Comparison of ENCODE assay signal across 28 mouse cellular contexts in the genomic region with DNA sequence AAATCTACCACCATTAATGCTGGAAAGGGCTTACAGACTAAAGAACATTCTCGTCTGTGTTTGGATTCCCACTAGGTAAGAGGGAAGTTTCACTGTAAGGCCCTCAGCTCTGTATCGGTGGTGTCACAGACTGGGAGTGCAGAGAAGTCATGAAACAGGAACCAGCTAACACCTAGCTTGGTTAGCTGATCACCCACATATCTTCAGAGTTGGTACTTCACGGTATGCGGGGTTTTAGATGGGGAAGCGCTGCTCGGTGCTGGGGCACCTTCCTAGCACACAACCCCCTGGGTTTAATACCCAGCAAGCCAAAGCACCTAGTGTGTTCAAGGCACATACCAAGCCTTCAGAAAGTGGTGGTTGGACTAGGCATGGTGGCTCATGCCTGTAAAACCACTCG. TPM values are rescaled to one million over a fixed set of nuclear protein-coding genes. Genes with fewer than 3 reads are reported as not detected.
A peak's percentile ranks its signal among the peaks of the same experiment; 100 is the strongest.
DNase-seq lines count a peak whose midpoint lies in the region; ATAC-seq and TF ChIP-seq lines count a peak whose summit lies in the region.
"Had no signal": no experiment of that assay in that cellular context is flagged by ENCODE, and none has a peak within 500 bp of the region (broad histone marks: within the 10 kb centered on the region; RNA-seq: fewer than 3 reads in every experiment).

No protein-coding gene starts in this region.

- ATAC-seq in kidney, embryonic 14.5 days (ENCODE audit: low FRiP score, low TSS enrichment): no peak
- ATAC-seq in liver, embryonic 12.5 days: no peak
- ATAC-seq in megakaryocyte, adult 5-6 weeks (ENCODE audit: poor library complexity, severe bottlenecking): peak; percentile 38; the same call in 1 of the 2 replicates
- no peak for ATAC-seq in neural tube, embryonic 15.5 days (ENCODE audit: low FRiP score)
- ATAC-seq: forebrain, embryonic 15.5 days; hindbrain, postnatal 0 days had no signal

- TF ChIP-seq CTCF in kidney, adult 2 months (conservative IDR thresholded peaks at IDR 0.05; ENCODE audit: insufficient read depth, insufficient read length, low read depth, low read length): no peak
- TF ChIP-seq CTCF in bone marrow, adult 2 months (IDR thresholded peaks at IDR 0.05; ENCODE audit: control insufficient read depth, insufficient read depth, low read length): no peak

- H3K4me1 ChIP-seq in kidney, adult 2 months (ENCODE audit: control insufficient read depth, insufficient read depth, low read length): peaks cover 32% of the 10 kb centered on the region; the same call in 1 of the 2 replicates
- peaks cover 7% of the 10 kb centered on the region for H3K4me1 ChIP-seq in kidney, embryonic 14.5 days (ENCODE audit: control insufficient read depth, insufficient read depth, low read length)
- no peaks in the 10 kb centered on the region; the same call in 1 of the 2 replicates for H3K4me1 ChIP-seq in bone marrow, adult 2 months (ENCODE audit: control insufficient read depth, insufficient read depth, low read length)
- peaks cover 51% of the 10 kb centered on the region for H3K4me1 ChIP-seq in liver, embryonic 12.5 days
- H3K4me1 ChIP-seq in neural tube, embryonic 15.5 days: peaks cover 21% of the 10 kb centered on the region

- no peak overlapping the region for H3K9ac ChIP-seq in kidney, embryonic 14.5 days (ENCODE audit: low read depth, low read length)
- no peak overlapping the region for H3K9ac ChIP-seq in liver, embryonic 12.5 days
- H3K9ac ChIP-seq in neural tube, embryonic 15.5 days (replicated peaks): no peak overlapping the region
- H3K9ac ChIP-seq: embryonic facial prominence, embryonic 15.5 days; forebrain, embryonic 15.5 days; heart, embryonic 13.5 days; limb, embryonic 13.5 days; lung, embryonic 15.5 days; neural tube, embryonic 12.5 days had no signal

- H3K27me3 ChIP-seq in kidney, adult 2 months (replicated peaks; ENCODE audit: control insufficient read depth, insufficient read depth, low read length): no peaks in the 10 kb centered on the region
- H3K27me3 ChIP-seq in kidney, embryonic 14.5 days (ENCODE audit: control insufficient read depth, insufficient read depth, low read length): no peaks in the 10 kb centered on the region
- no peaks in the 10 kb centered on the region for H3K27me3 ChIP-seq in liver, embryonic 12.5 days (replicated peaks)
- H3K27me3 ChIP-seq in neural tube, embryonic 15.5 days (replicated peaks): no peaks in the 10 kb centered on the region
- H3K27me3 ChIP-seq: embryonic facial prominence, embryonic 15.5 days; forebrain, embryonic 15.5 days; heart, embryonic 13.5 days; limb, embryonic 13.5 days; lung, embryonic 15.5 days; neural tube, embryonic 12.5 days had no signal

- TF ChIP-seq POLR2A in kidney, adult 2 months (IDR thresholded peaks at IDR 0.05; ENCODE audit: low read depth, low read length): no peak
- TF ChIP-seq POLR2A in bone marrow, adult 2 months (IDR thresholded peaks at IDR 0.05; ENCODE audit: borderline replicate concordance, control insufficient read depth, low read depth, low read length): no peak

- H3K27ac ChIP-seq in kidney, adult 2 months (ENCODE audit: insufficient read depth, low read depth, low read length): peak overlapping the region; percentile 71
- H3K27ac ChIP-seq in kidney, embryonic 14.5 days (ENCODE audit: low read depth, low read length): no peak overlapping the region
- peak overlapping the region; percentile 33; the same call in 1 of the 2 replicates for H3K27ac ChIP-seq in bone marrow, adult 2 months (ENCODE audit: control insufficient read depth, insufficient read depth, low read depth, low read length, poor library complexity)
- peak overlapping the region; percentile 58 for H3K27ac ChIP-seq in liver, embryonic 12.5 days
- H3K27ac ChIP-seq in neural tube, embryonic 15.5 days (replicated peaks): no peak overlapping the region
- H3K27ac ChIP-seq: embryonic facial prominence, embryonic 15.5 days; forebrain, embryonic 15.5 days; heart, embryonic 13.5 days; hindbrain, postnatal 0 days; limb, embryonic 13.5 days; lung, embryonic 15.5 days; neural tube, embryonic 12.5 days; stomach, postnatal 0 days had no signal

- no peak overlapping the region for H3K4me2 ChIP-seq in kidney, embryonic 14.5 days (replicated peaks; ENCODE audit: low read depth, low read length)
- H3K4me2 ChIP-seq in liver, embryonic 12.5 days: no peak overlapping the region
- no peak overlapping the region for H3K4me2 ChIP-seq in neural tube, embryonic 15.5 days
- H3K4me2 ChIP-seq: embryonic facial prominence, embryonic 15.5 days; forebrain, embryonic 15.5 days; heart, embryonic 13.5 days; limb, embryonic 13.5 days; lung, embryonic 15.5 days; neural tube, embryonic 12.5 days had no signal

- H3K9me3 ChIP-seq in kidney, embryonic 14.5 days (ENCODE audit: control insufficient read depth, low read length): no peaks in the 10 kb centered on the region
- H3K9me3 ChIP-seq in liver, embryonic 12.5 days (replicated peaks): 0 out of 2 replicates have a peak, but pooled peaks cover 4% of the 10 kb centered on the region
- H3K9me3 ChIP-seq in neural tube, embryonic 15.5 days (replicated peaks): no peaks in the 10 kb centered on the region
- H3K9me3 ChIP-seq: embryonic facial prominence, embryonic 15.5 days; forebrain, embryonic 15.5 days; heart, embryonic 13.5 days; limb, embryonic 13.5 days; lung, embryonic 15.5 days; neural tube, embryonic 12.5 days had no signal

- peaks cover 14% of the 10 kb centered on the region for H3K36me3 ChIP-seq in kidney, adult 2 months (ENCODE audit: control insufficient read depth, insufficient read depth, low read length)
- peaks cover 29% of the 10 kb centered on the region; the same call in 1 of the 2 replicates for H3K36me3 ChIP-seq in kidney, embryonic 14.5 days (ENCODE audit: control insufficient read depth, insufficient read depth, low read length)
- H3K36me3 ChIP-seq in liver, embryonic 12.5 days: peaks cover 56% of the 10 kb centered on the region
- H3K36me3 ChIP-seq in neural tube, embryonic 15.5 days: peaks cover 30% of the 10 kb centered on the region

- H3K4me3 ChIP-seq in kidney, adult 2 months (ENCODE audit: insufficient read depth, low read depth, low read length): no peak overlapping the region
- no peak overlapping the region for H3K4me3 ChIP-seq in kidney, embryonic 14.5 days (ENCODE audit: low read length)
- H3K4me3 ChIP-seq in bone marrow, adult 2 months (replicated peaks; ENCODE audit: control insufficient read depth, low read depth, low read length): no peak overlapping the region
- no peak overlapping the region for H3K4me3 ChIP-seq in liver, embryonic 12.5 days
- H3K4me3 ChIP-seq in neural tube, embryonic 15.5 days (replicated peaks): no peak overlapping the region
- H3K4me3 ChIP-seq: embryonic facial prominence, embryonic 15.5 days; forebrain, embryonic 15.5 days; heart, embryonic 13.5 days; limb, embryonic 13.5 days; lung, embryonic 15.5 days; neural tube, embryonic 12.5 days had no signal

- no peak for DNase-seq in kidney, adult 2 months
- no peak for DNase-seq in cerebellum, adult 11 months
- DNase-seq: adrenal gland, adult 2 months; cerebellum, adult 2 months; cerebellum, postnatal 36 days; gastrocnemius, postnatal 14 days; heart, adult 18-20 months; heart, postnatal 14 days; lung, postnatal 36 days; midbrain, embryonic 14.5 days; retina, postnatal 1 day; right cerebral cortex, postnatal 4 days; thymus, adult 2 months had no signal

- 59% methylated on average over 7 of the region's 7 CpGs for WGBS in kidney, adult 2 months
- WGBS in kidney, embryonic 14.5 days: 88% methylated on average over 7 of the region's 7 CpGs
- WGBS in bone marrow, adult 2 months: 54% methylated on average over 7 of the region's 7 CpGs
- 78% methylated on average over 7 of the region's 7 CpGs for WGBS in liver, embryonic 12.5 days (ENCODE audit: insufficient replicate concordance)
- 87% methylated on average over 7 of the region's 7 CpGs for WGBS in neural tube, embryonic 15.5 days

RNA-seq across cellular contexts. Expression of a gene that starts 29.0 kb away (rescaled TPM):
- 29.8 and 30.4 TPM in 2 replicates for polyA plus RNA-seq in kidney, adult 2 months (2012; rRNA removed)
- 0.46 and 1.0 TPM in 2 replicates for polyA plus RNA-seq in kidney, embryonic 14.5 days (2014; fragmentation: Nextera tagmentation; extraction: Ambion mirVana)
- 5.1 and 5.2 TPM in 2 replicates for polyA plus RNA-seq in bone marrow, adult 2 months (2011; ENCODE audit: insufficient read depth, insufficient read length, low replicate concordance, missing spikeins)
- 0.10 and 0.23 TPM in 2 replicates for polyA plus RNA-seq in liver, embryonic 12.5 days (2016; fragmentation: Nextera tagmentation; extraction: Ambion mirVana)
- not detected in 2 replicates for total RNA-seq in megakaryocyte, adult 5-6 weeks (2015)
- total RNA-seq in megakaryocyte, adult 5-6 weeks (2017): not detected in 2 replicates
- polyA plus RNA-seq in neural tube, embryonic 15.5 days (2015; fragmentation: Nextera tagmentation; extraction: Ambion mirVana): 0.32 and 0.44 TPM in 2 replicates
- total RNA-seq: megakaryocyte-erythroid progenitor cell, adult 5-6 weeks; MEL had no signal

Comparison
In these comparisons a context has a peak if more than half of its experiments do, and no peak if none do; other contexts are left out.
1. H3K27ac ChIP-seq: peak in kidney, adult 2 months (single experiment), bone marrow, adult 2 months (single experiment) and liver, embryonic 12.5 days (single experiment); none in kidney, embryonic 14.5 days (single experiment) and neural tube, embryonic 15.5 days (single experiment).